Mouse (Mus musculus) frontal cortex, adult 2 months (tissue): ENCODE measurements around the gene Vmn2r72. TPM values are rescaled to one million over a fixed set of nuclear protein-coding genes. Genes with fewer than 3 reads are reported as not detected.

Experiments used
- DNase-seq, 2 experiments: peaks; one replicate each; pipeline ENCODE4 v3.0.0; 2022; ENCODE audit warnings: low spot score in 1 of 2; ENCODE audit errors: extremely low spot score in 1 of 2
- polyA plus RNA-seq: library from polyadenylated mRNA; depleted of rRNA; stranded (reverse); fragments of >200 nt; gene quantifications from 2 replicates; pipeline ENCODE4 v1.2.3, GENCODE M21; 2012; rRNA removed

Vmn2r72 gene
- not detected in 2 replicates for polyA plus RNA-seq

GRCm38 (mm10) chr7:85754997-85755396 lies at the start of gene Vmn2r72:
Gene Vmn2r72, minus strand, starts transcription at chr7:85755097.
- DNase-seq, result no peak

Other genes starting within 250 kb of the Vmn2r72 start
- gene Vmn2r71, start 192.0 kb downstream of the Vmn2r72 start, polyA plus RNA-seq, result not detected in 2 replicates
- not detected in 2 replicates for gene Vmn2r70, start 185.9 kb downstream of the Vmn2r72 start, polyA plus RNA-seq
- not detected in 2 replicates for gene Vmn2r73, start 121.2 kb upstream of the Vmn2r72 start, polyA plus RNA-seq
- not detected in 2 replicates for gene Vmn2r74, start 206.5 kb upstream of the Vmn2r72 start, polyA plus RNA-seq